14 mouse cellular contexts compared by ENCODE assay signal in genomic region chr7:104499464-104499863, GRCm38 (mm10). TPM values are rescaled to one million over a fixed set of nuclear protein-coding genes. Genes with fewer than 3 reads are reported as not detected.
"Had no signal": no experiment of that assay in that cellular context is flagged by ENCODE, and none has a peak within 500 bp of the region (broad histone marks: within the 10 kb centered on the region; RNA-seq: fewer than 3 reads in every experiment).

No protein-coding gene starts in this region.

RNA-seq across cellular contexts. Expression of gene Trim30d, which starts 8.2 kb away (rescaled TPM):
- polyA plus RNA-seq: myocyte had no signal

RNA-seq across cellular contexts. Expression of gene Olfr651, which starts 50.5 kb away (rescaled TPM):
- polyA plus RNA-seq: liver, embryonic 14.5 days; liver, embryonic 16.5 days; lung, embryonic 14.5 days; lung, embryonic 16.5 days; midbrain, embryonic 10.5 days; midbrain, embryonic 12.5 days; midbrain, embryonic 14.5 days; myocyte; neural tube, embryonic 11.5 days; neural tube, embryonic 13.5 days; small intestine, adult 2 months; stomach, embryonic 14.5 days; stomach, embryonic 16.5 days; thymus, postnatal 0 days had no signal
